Mouse (Mus musculus): ENCODE data around the gene Ets1.

Ets1 gene

DNA sequence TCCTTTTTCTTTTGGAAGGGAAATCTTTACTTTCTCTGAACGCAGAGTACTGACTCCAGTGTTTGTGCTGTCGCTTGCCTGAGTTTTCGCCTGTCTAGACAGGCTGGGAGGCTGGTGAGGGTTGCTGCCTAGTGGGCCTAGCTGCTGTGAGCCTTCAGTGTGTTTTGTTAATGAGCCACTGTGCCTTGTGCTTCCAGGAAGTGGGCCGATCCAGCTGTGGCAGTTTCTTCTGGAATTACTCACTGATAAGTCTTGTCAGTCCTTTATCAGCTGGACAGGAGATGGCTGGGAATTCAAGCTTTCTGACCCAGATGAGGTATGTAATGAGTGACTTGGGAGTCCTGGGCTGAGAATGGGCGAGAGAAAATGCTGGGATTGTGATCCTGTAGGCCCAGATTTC is 116.6 kb downstream of the Ets1 start:
- no peak for DNase-seq (ENCODE audit: extremely low spot score, low read depth, low spot score)

DNA sequence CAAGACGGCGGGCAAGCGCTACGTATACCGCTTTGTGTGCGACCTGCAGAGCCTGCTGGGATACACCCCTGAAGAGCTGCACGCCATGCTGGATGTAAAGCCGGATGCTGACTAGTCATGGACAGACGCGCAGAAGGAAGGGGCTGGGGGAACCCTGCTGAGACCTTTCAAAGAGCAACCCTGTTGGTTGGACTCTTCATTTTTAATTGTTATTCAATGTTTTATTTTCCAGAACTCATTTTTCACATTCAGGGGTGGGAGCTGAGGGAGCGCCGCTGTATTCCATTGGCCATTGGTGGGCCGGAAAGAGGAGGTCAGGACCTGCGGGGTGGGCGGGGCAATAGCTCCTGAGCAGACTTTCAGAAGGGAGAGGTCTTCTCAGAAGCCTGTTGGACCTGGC is 118.3 kb downstream of the Ets1 start:
- no peak for DNase-seq (ENCODE audit: extremely low spot score, low read depth, low spot score)

DNA sequence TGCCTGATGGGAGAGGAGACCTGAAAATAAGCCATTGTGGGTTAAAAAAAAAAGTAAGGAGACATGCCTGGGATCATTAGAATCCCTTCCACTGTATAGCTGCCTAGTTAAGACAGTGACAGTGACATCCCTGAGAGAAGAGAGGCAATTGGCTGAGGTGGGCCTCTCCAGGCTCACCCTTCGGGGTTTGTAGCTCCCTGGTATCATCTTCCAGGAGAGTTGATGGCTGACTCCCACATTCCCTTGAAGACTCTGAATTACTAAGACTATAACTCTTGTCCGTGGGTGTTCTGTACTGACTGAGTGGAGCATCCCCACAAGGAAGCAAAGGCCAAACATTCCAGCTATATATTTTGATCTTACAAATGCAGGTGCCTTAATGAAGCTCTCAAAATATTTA is 120.0 kb downstream of the Ets1 start:
- no peak for DNase-seq (ENCODE audit: extremely low spot score, low read depth, low spot score)

DNA sequence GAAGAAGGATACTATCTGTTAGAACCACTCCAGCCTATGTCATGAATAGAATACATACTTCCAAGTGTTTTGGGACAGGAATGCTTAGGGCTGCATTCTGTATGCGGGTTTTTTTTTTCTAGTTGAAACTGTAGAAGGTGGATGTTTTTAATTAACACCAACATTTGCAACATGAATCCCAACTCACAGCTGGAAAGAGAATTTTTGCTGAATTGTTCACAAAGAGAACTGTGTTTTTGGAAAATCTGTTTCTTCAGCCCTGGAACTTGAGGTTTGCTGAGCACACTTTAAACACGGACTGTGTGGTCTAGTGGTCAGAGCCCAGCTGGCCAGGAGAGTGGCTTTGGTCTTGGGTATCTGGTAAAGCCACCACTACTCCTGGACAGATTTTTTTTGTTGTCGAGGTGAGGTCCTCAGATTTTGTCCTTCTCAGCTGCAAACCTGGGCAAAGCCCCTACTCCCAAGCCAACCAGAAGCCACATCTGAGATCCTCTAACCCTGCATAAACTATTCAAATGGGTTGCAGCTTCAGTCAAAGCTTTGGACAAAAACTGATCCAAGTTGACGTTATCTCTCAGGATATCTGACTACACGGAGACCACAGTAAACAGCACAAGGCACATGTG is 122.4 kb downstream of the Ets1 start:
- no peak for DNase-seq (ENCODE audit: extremely low spot score, low read depth, low spot score)

DNA sequence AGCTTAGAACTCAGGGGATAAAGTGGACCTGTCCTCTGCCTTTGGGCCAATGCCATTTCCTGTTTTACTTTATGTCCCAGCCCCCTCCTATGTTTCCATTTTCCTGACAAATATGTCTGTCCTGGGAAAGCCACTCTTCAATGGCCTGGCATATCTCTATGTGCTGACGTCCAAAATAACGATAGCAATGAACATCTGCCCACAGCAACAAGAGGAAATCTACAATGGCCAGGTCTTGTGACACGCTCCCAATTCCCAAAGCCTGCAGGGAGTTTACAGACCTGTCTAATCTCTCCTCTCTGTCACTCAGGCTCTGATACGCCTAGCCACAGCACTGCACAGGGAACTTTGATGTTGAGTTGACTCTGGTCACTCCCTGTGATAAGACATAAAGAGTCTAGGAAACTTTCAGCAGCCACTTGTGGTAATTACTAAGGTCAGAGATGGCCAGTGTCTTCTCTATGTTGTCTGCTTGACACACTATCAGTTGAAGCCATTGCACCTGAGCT is 124.7 kb downstream of the Ets1 start:
- DNase-seq (ENCODE audit: extremely low spot score, low read depth, low spot score): no peak

DNA sequence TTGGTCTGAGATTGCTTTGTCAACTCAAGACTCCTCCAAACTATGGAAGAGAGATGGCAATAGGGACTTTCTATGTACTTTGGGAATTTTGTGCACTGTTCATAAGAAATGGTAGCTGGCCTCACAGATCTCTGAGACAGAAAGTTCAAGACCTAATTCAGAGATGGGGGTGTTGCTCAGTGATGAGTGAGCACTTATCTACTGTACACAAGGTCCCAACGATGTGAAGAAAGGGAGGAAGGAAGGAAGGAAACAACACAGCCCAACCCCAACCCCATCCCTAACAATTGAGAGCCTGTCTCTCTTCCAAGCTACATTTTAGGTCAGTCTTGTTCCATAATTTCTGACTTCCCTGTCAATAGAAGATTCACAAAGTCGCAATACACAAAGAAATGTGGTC is 125.3 kb downstream of the Ets1 start:
- no peak for DNase-seq (ENCODE audit: extremely low spot score, low read depth, low spot score)

DNA sequence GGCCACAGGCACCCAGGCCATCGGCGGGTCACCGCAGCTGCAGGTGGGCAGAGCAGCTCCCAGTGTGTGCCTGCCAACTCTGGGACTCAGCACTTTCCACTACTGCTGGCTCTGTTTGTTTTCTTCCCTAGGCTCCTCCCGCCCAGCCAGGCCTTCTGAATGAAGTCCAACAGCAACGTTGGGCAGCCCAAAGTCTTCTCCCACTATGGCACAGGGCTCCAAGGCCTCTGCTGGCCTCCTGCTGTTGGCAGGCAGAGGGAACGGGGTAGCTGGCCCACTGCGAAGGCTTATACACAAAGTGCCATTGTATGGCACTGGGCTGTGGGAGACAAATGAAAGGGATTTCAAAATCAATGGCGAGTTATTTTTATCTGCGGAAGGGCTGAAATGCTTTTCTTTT is 128.4 kb downstream of the Ets1 start:
- DNase-seq (ENCODE audit: extremely low spot score, low read depth, low spot score): no peak

DNA sequence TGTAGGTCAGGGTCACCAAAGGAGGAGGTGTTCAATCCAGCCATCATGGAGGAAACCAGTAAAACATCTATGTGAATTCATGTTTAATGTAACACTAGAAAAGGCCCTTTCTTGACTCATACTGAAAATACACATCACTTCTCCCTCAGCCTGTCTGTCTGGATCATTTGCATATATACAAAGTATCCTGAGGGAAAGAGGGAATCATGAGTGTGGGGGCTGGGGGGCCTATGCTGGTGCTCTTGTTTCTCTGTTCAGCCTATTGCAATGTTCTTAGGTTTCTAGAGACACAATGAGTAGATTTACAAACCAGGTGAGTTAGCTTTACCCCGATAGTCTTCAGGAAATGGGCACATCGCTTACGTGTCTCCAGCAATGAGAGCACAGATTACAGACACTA is 129.1 kb downstream of the Ets1 start:
- no peak for DNase-seq (ENCODE audit: extremely low spot score, low read depth, low spot score)

DNA sequence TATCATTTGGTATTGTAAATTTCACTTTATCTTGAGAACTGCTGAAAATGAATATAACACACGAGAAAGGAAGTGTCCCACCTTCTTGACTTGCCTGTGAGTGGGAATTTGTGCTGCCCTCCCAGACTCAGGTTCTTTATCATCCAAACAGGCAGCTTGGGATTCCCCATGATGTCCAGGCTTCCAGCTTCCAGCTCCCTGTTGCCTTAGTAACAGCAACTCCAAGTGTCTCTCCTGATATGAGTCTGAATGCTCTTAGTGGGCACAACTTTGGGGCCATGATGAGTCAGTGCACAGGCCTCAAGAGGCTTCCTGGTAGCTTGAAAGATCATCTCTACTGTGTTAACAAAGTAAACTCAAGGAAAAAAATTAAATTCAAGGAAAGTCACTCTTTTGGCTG is 142.8 kb downstream of the Ets1 start:
- DNase-seq (ENCODE audit: extremely low spot score, low read depth, low spot score): no peak

DNA sequence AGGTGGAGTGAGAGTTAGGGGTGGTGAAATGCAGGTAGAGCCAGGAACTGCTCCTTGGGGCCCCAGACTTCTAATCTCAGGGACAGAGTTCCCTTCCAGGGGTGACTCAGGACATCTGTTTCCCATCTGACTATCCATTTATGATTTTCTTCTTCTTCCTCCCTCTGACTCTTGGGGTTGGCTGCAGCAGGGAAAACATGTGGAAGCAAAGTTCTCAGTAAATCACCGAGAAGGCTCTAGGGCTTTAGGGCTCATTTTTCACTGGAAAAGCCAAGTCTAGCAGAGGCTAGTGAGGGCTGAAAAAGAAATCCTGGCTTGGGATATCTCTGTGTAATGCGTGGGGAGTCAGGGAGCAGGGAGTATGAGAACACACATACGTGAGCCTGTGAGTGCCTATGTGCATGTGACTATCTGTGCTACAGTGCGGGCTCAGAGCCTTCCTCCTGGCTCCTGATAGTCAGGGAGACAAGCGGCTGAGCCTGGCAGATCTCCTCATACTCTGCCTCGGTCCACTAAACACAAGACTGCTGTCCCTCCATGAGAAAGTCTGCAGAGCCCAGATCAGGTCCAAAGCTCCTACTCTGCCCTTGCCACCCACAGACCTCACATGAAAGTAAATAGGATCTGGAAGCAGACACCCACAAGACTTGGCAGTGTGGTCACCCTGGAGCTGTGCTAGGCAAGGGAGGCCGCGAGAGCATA is 146.5 kb downstream of the Ets1 start:
- no peak for DNase-seq (ENCODE audit: extremely low spot score, low read depth, low spot score)

DNA sequence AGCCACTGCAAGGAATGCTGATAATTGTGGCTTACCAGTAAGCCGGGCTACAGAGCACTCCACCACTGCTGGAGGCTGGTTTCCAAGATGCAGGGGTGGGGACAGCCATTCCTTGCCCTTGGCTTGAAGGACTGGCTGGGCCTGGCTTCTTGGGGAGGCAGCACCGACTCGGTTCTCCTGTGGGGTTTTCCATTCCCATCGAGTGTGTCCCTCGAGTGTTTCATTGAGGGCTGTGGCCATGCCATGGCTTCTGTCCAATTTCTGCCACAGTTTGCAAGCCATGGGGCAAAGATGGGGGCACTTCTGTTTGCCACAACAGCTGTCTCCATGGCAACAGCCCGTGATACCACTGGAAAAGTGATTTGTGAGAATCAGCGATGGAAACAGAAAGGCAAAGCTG is 151.1 kb downstream of the Ets1 start:
- no peak for DNase-seq (ENCODE audit: extremely low spot score, low read depth, low spot score)

DNA sequence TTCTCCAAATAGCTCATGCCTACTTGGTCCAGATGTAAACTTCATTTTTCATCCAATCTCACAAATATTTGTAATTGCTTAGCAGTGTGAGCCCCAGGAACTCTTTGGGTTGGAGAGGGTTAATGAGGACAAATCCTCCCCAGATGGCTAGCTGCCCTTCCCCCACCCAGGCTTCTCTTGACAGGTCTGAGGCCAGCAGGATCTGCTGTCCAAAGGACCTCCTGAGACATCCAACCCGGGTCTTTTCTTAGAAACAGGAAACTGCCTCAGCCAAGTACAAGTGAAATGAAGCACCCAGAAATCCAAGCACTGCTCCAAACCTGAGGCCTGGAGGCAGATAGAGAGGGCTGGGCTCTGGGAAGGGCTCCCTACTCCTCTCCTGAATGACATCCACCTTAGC is 151.6 kb downstream of the Ets1 start:
- DNase-seq (ENCODE audit: extremely low spot score, low read depth, low spot score): no peak

DNA sequence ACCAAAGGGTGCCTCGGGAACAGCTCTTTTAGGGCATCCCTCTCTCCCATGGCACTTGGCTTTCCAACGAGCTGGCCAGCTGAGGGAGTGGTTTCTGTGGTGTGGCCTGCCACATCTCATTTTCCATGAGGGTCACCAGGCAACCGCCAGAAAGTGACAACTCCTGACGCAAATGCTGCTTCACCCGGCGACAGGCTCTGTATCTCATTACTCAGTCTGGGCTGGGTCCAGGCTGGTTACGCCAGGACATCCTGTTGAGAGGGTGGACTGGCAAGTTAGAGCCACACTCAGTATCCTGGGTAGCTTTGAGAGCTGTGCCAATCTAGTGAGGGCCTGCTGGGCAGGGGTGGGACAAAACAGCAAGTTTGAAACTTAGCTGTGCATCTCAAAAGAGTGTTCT is 153.3 kb downstream of the Ets1 start:
- no peak for DNase-seq (ENCODE audit: extremely low spot score, low read depth, low spot score)

DNA sequence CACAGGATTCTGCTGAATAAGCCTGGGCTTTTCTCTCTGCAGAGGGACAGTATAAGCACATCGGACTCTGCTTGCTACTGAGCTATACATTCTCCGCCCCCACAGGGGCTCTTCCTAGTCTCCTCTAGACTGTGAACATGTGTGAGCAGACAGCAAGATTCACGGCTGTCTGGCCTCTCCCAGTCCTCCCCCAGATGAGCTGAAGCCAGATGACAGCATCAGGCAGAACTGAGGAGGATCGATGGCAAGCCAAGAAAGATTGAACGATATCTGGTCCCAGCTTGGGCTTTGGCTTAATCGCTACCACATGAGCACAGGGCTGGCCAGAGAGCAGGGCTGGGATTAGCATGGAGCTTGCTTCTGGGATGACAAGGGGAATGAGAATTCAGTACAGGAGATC is 155.7 kb downstream of the Ets1 start:
- no peak for DNase-seq (ENCODE audit: extremely low spot score, low read depth, low spot score)

DNA sequence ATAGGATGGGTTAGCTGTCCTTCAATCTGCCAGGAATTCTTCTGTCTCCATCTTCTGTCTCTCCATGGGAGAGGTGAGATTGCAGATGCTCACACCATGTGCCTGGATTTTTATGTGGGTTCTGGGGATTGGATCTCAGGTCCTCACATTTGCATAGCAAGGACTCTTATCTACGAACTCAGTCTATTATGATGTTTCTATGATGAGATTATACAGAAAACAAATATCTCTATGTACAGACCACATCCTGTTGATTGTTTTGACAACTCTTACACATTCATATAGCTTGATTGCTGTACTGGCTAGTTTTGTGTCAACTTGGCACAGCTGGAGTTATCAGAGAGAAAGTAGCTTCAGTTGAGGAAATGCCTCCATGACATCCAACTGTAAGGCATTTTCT is 162.2 kb downstream of the Ets1 start:
- DNase-seq (ENCODE audit: extremely low spot score, low read depth, low spot score): no peak

DNA sequence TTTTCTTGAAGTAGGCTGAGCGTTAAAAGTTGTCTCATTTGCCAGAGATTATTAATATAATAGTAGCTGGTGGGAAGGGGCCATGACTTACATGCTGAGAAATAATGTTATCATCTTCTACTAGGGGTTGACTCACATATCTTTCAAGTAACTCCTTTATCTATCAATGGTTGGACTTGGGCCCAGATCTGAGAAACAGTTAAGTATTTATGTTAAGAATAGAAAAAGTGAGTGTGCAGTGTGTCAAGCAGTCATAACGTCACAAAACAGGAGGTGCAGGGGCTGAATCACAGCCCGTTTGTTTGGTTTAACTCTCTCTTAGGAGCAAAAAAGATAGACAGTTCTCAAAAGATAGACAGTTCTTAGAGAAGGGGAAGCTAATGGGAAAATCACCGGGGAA is 170.1 kb downstream of the Ets1 start:
- DNase-seq (ENCODE audit: extremely low spot score, low read depth, low spot score): no peak

Measured in hindlimb bud, embryonic 11.5 days (tissue).